Mouse (Mus musculus): ENCODE measurements at regions not wholly inside any gene's neighbourhood (a gene's known extent, or its start where the extent isn't known, plus 50 kb on each side); places are given as distances from the start of the nearest gene placed in this dataset.

- no peak for TF ChIP-seq POLR2A (IDR thresholded peaks at IDR 0.05; ENCODE audit: low read depth, low read length)
- TF ChIP-seq CTCF (IDR thresholded peaks at IDR 0.05; ENCODE audit: borderline replicate concordance, insufficient read depth, low read length), result no peak
Observed at GRCm38 (mm10) chr8:35143684-35144083, 621.9 kb upstream of the Gm19410 start.
